Mouse (Mus musculus): ENCODE results near the gene Etfbkmt. TPM values are rescaled to one million over a fixed set of nuclear protein-coding genes. Genes with fewer than 3 reads are reported as not detected.

Etfbkmt gene
- polyA plus RNA-seq, 2 experiments, result 7.8 to 11.6 TPM

- ATAC-seq (ENCODE audit: insufficient read depth), result no peak
- Histone ChIP-seq H3K27me3 (ENCODE audit: control insufficient read depth, insufficient read depth, low read length) (peaks cover 11% of the 10 kb centered on the region), H3K4me1 (replicated peaks; ENCODE audit: control insufficient read depth in 2 of 2, insufficient read depth in 2 of 2, low read length in 1 of 2) (peaks cover 0 to 5% of the 10 kb centered on the region in 2 experiments; a peak in 1 of 4 replicates), H3K4me3 (ENCODE audit: insufficient read depth in 1 of 2, low read depth in 2 of 2, low read length in 2 of 2) (no peak overlapping the region), H3K9ac (replicated peaks) (no peak overlapping the region), H3K27ac (no peak overlapping the region), H3K4me2 (ENCODE audit: low read depth) (no peak overlapping the region), H3K36me3 (replicated peaks; ENCODE audit: control insufficient read depth, insufficient read depth, low read depth) (no peaks in the 10 kb centered on the region), H3K9me3 (ENCODE audit: control insufficient read depth, low read length) (no peaks in the 10 kb centered on the region)
- no peak for DNase-seq (ENCODE audit: low read depth in 3 of 3, low spot score in 3 of 3)
- TF ChIP-seq EP300 (IDR thresholded peaks at IDR 0.05; ENCODE audit: low read depth), result no peak
- TF ChIP-seq CTCF (IDR thresholded peaks at IDR 0.05; ENCODE audit: low read depth), result no peak
- WGBS (ENCODE audit: insufficient replicate concordance), result 45% methylated on average over 2 of the region's 2 CpGs
These were observed 43.4 kb upstream of the Etfbkmt start for GRCm38 (mm10) chr6:149096233-149096632.

GRCm38 (mm10) chr6:149097276-149097675 is 42.4 kb upstream of the Etfbkmt start:
- no peaks in the 10 kb centered on the region for H3K36me3 ChIP-seq (replicated peaks; ENCODE audit: control insufficient read depth, insufficient read depth, low read depth)
- DNase-seq (ENCODE audit: low read depth in 3 of 3, low spot score in 3 of 3) (no peak), ATAC-seq (ENCODE audit: insufficient read depth) (no peak)
- H3K4me1 ChIP-seq (replicated peaks; ENCODE audit: control insufficient read depth in 2 of 2, insufficient read depth in 2 of 2, low read length in 1 of 2), result peaks cover 0 to 5% of the 10 kb centered on the region in 2 experiments; a peak in 1 of 4 replicates
- H3K27ac ChIP-seq, result no peak overlapping the region
- H3K27me3 ChIP-seq (ENCODE audit: control insufficient read depth, insufficient read depth, low read length), result peaks cover 21% of the 10 kb centered on the region
- 57% methylated on average over 1 of the region's 1 CpGs for WGBS (ENCODE audit: insufficient replicate concordance)
- TF ChIP-seq CTCF (IDR thresholded peaks at IDR 0.05; ENCODE audit: low read depth), result no peak
- TF ChIP-seq EP300 (IDR thresholded peaks at IDR 0.05; ENCODE audit: low read depth), result no peak
- no peaks in the 10 kb centered on the region for H3K9me3 ChIP-seq (ENCODE audit: control insufficient read depth, low read length)
- H3K4me3 ChIP-seq (ENCODE audit: insufficient read depth in 1 of 2, low read depth in 2 of 2, low read length in 2 of 2), result no peak overlapping the region
- H3K9ac ChIP-seq (replicated peaks), result no peak overlapping the region
- no peak overlapping the region for H3K4me2 ChIP-seq (ENCODE audit: low read depth)

GRCm38 (mm10) chr6:149098993-149099392 is 40.7 kb upstream of the Etfbkmt start:
- Histone ChIP-seq H3K4me1 (replicated peaks; ENCODE audit: control insufficient read depth in 2 of 2, insufficient read depth in 2 of 2, low read length in 1 of 2) (peaks cover 0 to 1% of the 10 kb centered on the region in 2 experiments; a peak in 1 of 4 replicates), H3K9me3 (ENCODE audit: control insufficient read depth, low read length) (no peaks in the 10 kb centered on the region), H3K4me2 (ENCODE audit: low read depth) (peak overlapping the region; percentile 13; the same call in 1 of the 2 replicates), H3K9ac (replicated peaks) (no peak overlapping the region), H3K36me3 (replicated peaks; ENCODE audit: control insufficient read depth, insufficient read depth, low read depth) (no peaks in the 10 kb centered on the region), H3K4me3 (ENCODE audit: insufficient read depth in 1 of 2, low read depth in 2 of 2, low read length in 2 of 2) (no peak overlapping the region), H3K27ac (no peak overlapping the region), H3K27me3 (ENCODE audit: control insufficient read depth, insufficient read depth, low read length) (peaks cover 25% of the 10 kb centered on the region)
- DNase-seq (ENCODE audit: low read depth in 3 of 3, low spot score in 3 of 3) (no peak), ATAC-seq (ENCODE audit: insufficient read depth) (no peak)
- TF ChIP-seq EP300 (IDR thresholded peaks at IDR 0.05; ENCODE audit: low read depth) (no peak), CTCF (IDR thresholded peaks at IDR 0.05; ENCODE audit: low read depth) (no peak)

- peak overlapping the region; percentile 35 for H3K9ac ChIP-seq (replicated peaks)
- DNase-seq (ENCODE audit: low read depth in 3 of 3, low spot score in 3 of 3) (peak in 1 of 3 experiments; percentile 9), ATAC-seq (ENCODE audit: insufficient read depth) (peak; percentile 31)
- no peaks in the 10 kb centered on the region for H3K4me1 ChIP-seq (replicated peaks; ENCODE audit: control insufficient read depth in 2 of 2, insufficient read depth in 2 of 2, low read length in 1 of 2)
- peak overlapping the region; percentile 16; the same call in 1 of the 2 replicates for H3K27ac ChIP-seq
- H3K4me3 ChIP-seq (ENCODE audit: insufficient read depth in 1 of 2, low read depth in 2 of 2, low read length in 2 of 2), result peak overlapping the region; percentile 52 to 60
- H3K4me2 ChIP-seq (ENCODE audit: low read depth), result peak overlapping the region; percentile 51
- no peaks in the 10 kb centered on the region for H3K36me3 ChIP-seq (replicated peaks; ENCODE audit: control insufficient read depth, insufficient read depth, low read depth)
- peaks cover 25% of the 10 kb centered on the region for H3K27me3 ChIP-seq (ENCODE audit: control insufficient read depth, insufficient read depth, low read length)
- no peaks in the 10 kb centered on the region for H3K9me3 ChIP-seq (ENCODE audit: control insufficient read depth, low read length)
- no peak for TF ChIP-seq CTCF (IDR thresholded peaks at IDR 0.05; ENCODE audit: low read depth)
- TF ChIP-seq EP300 (IDR thresholded peaks at IDR 0.05; ENCODE audit: low read depth), result no peak
- WGBS (ENCODE audit: insufficient replicate concordance), result 2% methylated on average over 52 of the region's 52 CpGs
These were observed 39.2 kb upstream of the Etfbkmt start for GRCm38 (mm10) chr6:149100174-149101075.
